7 mouse cellular contexts compared by ENCODE assay signal in genomic region chr6:82844432-82844831, GRCm38 (mm10).
A peak's percentile ranks its signal among the peaks of the same experiment; 100 is the strongest.
DNase-seq lines count a peak whose midpoint lies in the region; ATAC-seq lines count a peak whose summit lies in the region.

No protein-coding gene starts in this region.

- no peak overlapping the region for H3K9ac ChIP-seq in embryonic facial prominence, embryonic 11.5 days (replicated peaks; ENCODE audit: low read length)

- no peaks in the 10 kb centered on the region for H3K27me3 ChIP-seq in embryonic facial prominence, embryonic 11.5 days (ENCODE audit: control insufficient read depth, insufficient read depth, low read length)

- H3K9me3 ChIP-seq in embryonic facial prominence, embryonic 11.5 days (replicated peaks; ENCODE audit: control insufficient read depth, low read length): no peaks in the 10 kb centered on the region

- no peaks in the 10 kb centered on the region for H3K36me3 ChIP-seq in embryonic facial prominence, embryonic 11.5 days (replicated peaks; ENCODE audit: control insufficient read depth, insufficient read depth, low read depth, low read length)

- WGBS in embryonic facial prominence, embryonic 11.5 days: 57% methylated on average over 3 of the region's 3 CpGs

- no peak overlapping the region for H3K4me3 ChIP-seq in embryonic facial prominence, embryonic 11.5 days (ENCODE audit: low read depth, low read length)

- H3K27ac ChIP-seq in embryonic facial prominence, embryonic 11.5 days (replicated peaks; ENCODE audit: low read depth, low read length): no peak overlapping the region

- no peak for ATAC-seq in embryonic facial prominence, embryonic 11.5 days (replicated peaks; ENCODE audit: insufficient number of reproducible peaks, low FRiP score, low TSS enrichment, low read depth)

- peak; percentile 36 to 38 for DNase-seq in kidney, postnatal 4 days
- no peak for DNase-seq in kidney, adult 8-10 months
- peak; percentile 24 for DNase-seq in NIH3T3 (ENCODE audit: low read depth)
- DNase-seq in embryonic facial prominence, embryonic 11.5 days (ENCODE audit: low spot score): peak; percentile 49
- peak; percentile 19 for DNase-seq in retina, postnatal 1 day
- no peak for DNase-seq in layer of hippocampus, adult 8-10 months (ENCODE audit: low spot score in 2 of 2)
- DNase-seq in gastrocnemius, postnatal 10 days: no peak

- H3K4me1 ChIP-seq in embryonic facial prominence, embryonic 11.5 days (ENCODE audit: control insufficient read depth, insufficient read depth, low read length): no peaks in the 10 kb centered on the region

- H3K4me2 ChIP-seq in embryonic facial prominence, embryonic 11.5 days (ENCODE audit: low read depth, low read length): no peak overlapping the region

Comparison
In these comparisons a context has a peak if more than half of its experiments do, and no peak if none do; other contexts are left out.
1. DNase-seq: peak in kidney, postnatal 4 days (2 of 2), NIH3T3 (single experiment), embryonic facial prominence, embryonic 11.5 days (single experiment) and retina, postnatal 1 day (single experiment); none in kidney, adult 8-10 months (0 of 2), layer of hippocampus, adult 8-10 months (0 of 2) and gastrocnemius, postnatal 10 days (single experiment).